In genomic region chr9:31542909-31543690, GRCm38 (mm10) we compare ENCODE assay signal across 9 mouse cellular contexts.
DNase-seq lines count a peak whose midpoint lies in the region; ATAC-seq and TF ChIP-seq lines count a peak whose summit lies in the region.
"Had no signal": no experiment of that assay in that cellular context is flagged by ENCODE, and none has a peak within 500 bp of the region (broad histone marks: within the 10 kb centered on the region; RNA-seq: fewer than 3 reads in every experiment).

No protein-coding gene starts in this region.

- WGBS in embryonic facial prominence, embryonic 11.5 days: 12% methylated on average over 13 of the region's 13 CpGs
- WGBS in liver, embryonic 12.5 days (ENCODE audit: insufficient replicate concordance): 3% methylated on average over 13 of the region's 13 CpGs
- WGBS in neural tube, embryonic 12.5 days: 10% methylated on average over 13 of the region's 13 CpGs

- no peaks in the 10 kb centered on the region for H3K9me3 ChIP-seq in embryonic facial prominence, embryonic 11.5 days (replicated peaks; ENCODE audit: control insufficient read depth, low read length)
- no peaks in the 10 kb centered on the region for H3K9me3 ChIP-seq in liver, embryonic 12.5 days (replicated peaks)
- H3K9me3 ChIP-seq in neural tube, embryonic 12.5 days: no peaks in the 10 kb centered on the region

- no peaks in the 10 kb centered on the region for H3K36me3 ChIP-seq in C2C12 (ENCODE audit: control insufficient read depth, insufficient read depth)
- no peaks in the 10 kb centered on the region for H3K36me3 ChIP-seq in embryonic facial prominence, embryonic 11.5 days (replicated peaks; ENCODE audit: control insufficient read depth, insufficient read depth, low read depth, low read length)
- H3K36me3 ChIP-seq in liver, embryonic 12.5 days: no peaks in the 10 kb centered on the region
- no peaks in the 10 kb centered on the region for H3K36me3 ChIP-seq in neural tube, embryonic 12.5 days

- H3K79me2 ChIP-seq in C2C12 (ENCODE audit: control insufficient read depth, insufficient read depth): no peaks in the 10 kb centered on the region

- H3K27me3 ChIP-seq in C2C12 (ENCODE audit: control insufficient read depth, insufficient read depth, insufficient read length): no peaks in the 10 kb centered on the region
- no peaks in the 10 kb centered on the region for H3K27me3 ChIP-seq in embryonic facial prominence, embryonic 11.5 days (ENCODE audit: control insufficient read depth, insufficient read depth, low read length)
- no peaks in the 10 kb centered on the region for H3K27me3 ChIP-seq in liver, embryonic 12.5 days (replicated peaks)
- no peaks in the 10 kb centered on the region for H3K27me3 ChIP-seq in neural tube, embryonic 12.5 days (replicated peaks)

- no peak overlapping the region for H3ac ChIP-seq in C2C12 (ENCODE audit: control insufficient read depth, insufficient read length, low read depth)

- no peaks in the 10 kb centered on the region for H3K79me3 ChIP-seq in C2C12 (ENCODE audit: low read depth)

- H3K4me2 ChIP-seq in embryonic facial prominence, embryonic 11.5 days (ENCODE audit: low read depth, low read length): no peak overlapping the region
- H3K4me2 ChIP-seq in liver, embryonic 12.5 days: no peak overlapping the region
- no peak overlapping the region for H3K4me2 ChIP-seq in neural tube, embryonic 12.5 days (replicated peaks)

- DNase-seq in adrenal gland, postnatal 36 days: peak; percentile 85 to 88
- peak; percentile 94 for DNase-seq in embryonic facial prominence, embryonic 11.5 days (ENCODE audit: low spot score)
- peak; percentile 23 to 38 for DNase-seq in heart, adult 9 months (ENCODE audit: low spot score in 2 of 2)
- DNase-seq in kidney, postnatal 10 days: peak; percentile 94
- DNase-seq in telencephalon, adult 2 months (ENCODE audit: low read depth, low spot score): peak; percentile 23

- H3K4me1 ChIP-seq in embryonic facial prominence, embryonic 11.5 days (ENCODE audit: control insufficient read depth, insufficient read depth, low read length): no peaks in the 10 kb centered on the region
- H3K4me1 ChIP-seq in liver, embryonic 12.5 days: no peaks in the 10 kb centered on the region
- no peaks in the 10 kb centered on the region for H3K4me1 ChIP-seq in neural tube, embryonic 12.5 days

- TF ChIP-seq CTCF in C2C12 (IDR thresholded peaks at IDR 0.05; ENCODE audit: control insufficient read depth, insufficient read depth, insufficient read length): peak; percentile 89

- no peak overlapping the region for H3K9ac ChIP-seq in embryonic facial prominence, embryonic 11.5 days (replicated peaks; ENCODE audit: low read length)
- H3K9ac ChIP-seq in liver, embryonic 12.5 days: no peak overlapping the region
- no peak overlapping the region for H3K9ac ChIP-seq in neural tube, embryonic 12.5 days

- H3K4me3 ChIP-seq in C2C12 (ENCODE audit: insufficient read depth, poor library complexity, severe bottlenecking): no peak overlapping the region
- no peak overlapping the region for H3K4me3 ChIP-seq in embryonic facial prominence, embryonic 11.5 days (ENCODE audit: low read depth, low read length)
- no peak overlapping the region for H3K4me3 ChIP-seq in liver, embryonic 12.5 days
- H3K4me3 ChIP-seq in neural tube, embryonic 12.5 days: no peak overlapping the region
- H3K4me3 ChIP-seq: erythroblast, embryonic 14.5 days had no signal

- peak; percentile 84 for ATAC-seq in embryonic facial prominence, embryonic 11.5 days (replicated peaks; ENCODE audit: insufficient number of reproducible peaks, low FRiP score, low TSS enrichment, low read depth)
- peak; percentile 32; the same call in 1 of the 2 replicates for ATAC-seq in liver, embryonic 12.5 days
- ATAC-seq in neural tube, embryonic 12.5 days (ENCODE audit: low FRiP score, low read depth): peak; percentile 77

- no peak overlapping the region for H3K27ac ChIP-seq in embryonic facial prominence, embryonic 11.5 days (replicated peaks; ENCODE audit: low read depth, low read length)
- no peak overlapping the region for H3K27ac ChIP-seq in liver, embryonic 12.5 days
- H3K27ac ChIP-seq in neural tube, embryonic 12.5 days: no peak overlapping the region

TF ChIP-seq in C2C12, 6 proteins besides CTCF, POLR2A, EP300 and RAD21:
- TF ChIP-seq FOSL1 (IDR thresholded peaks at IDR 0.05; ENCODE audit: insufficient read depth, low read length, poor library complexity, severe bottlenecking) (no peak), MAX (IDR thresholded peaks at IDR 0.05) (no peak), USF1 (IDR thresholded peaks at IDR 0.05; ENCODE audit: low read depth) (no peak), MYOG (IDR thresholded peaks at IDR 0.05; ENCODE audit: control insufficient read depth, extremely low read depth, insufficient read length) (no peak), MYOD1 (IDR thresholded peaks at IDR 0.05; ENCODE audit: control insufficient read depth, insufficient read length, low read depth) (no peak), CEBPB (IDR thresholded peaks at IDR 0.05; ENCODE audit: low read depth) (no peak)

Comparison
In these comparisons a context has a peak if more than half of its experiments do, and no peak if none do; other contexts are left out.
1. DNase-seq: peak in every context shown above with its lines; median percentile 94 in embryonic facial prominence, embryonic 11.5 days; 94 in kidney, postnatal 10 days; 86 in adrenal gland, postnatal 36 days; 30 in heart, adult 9 months; 23 in telencephalon, adult 2 months.
2. ATAC-seq: peak in every context shown above with its lines; median percentile 84 in embryonic facial prominence, embryonic 11.5 days; 77 in neural tube, embryonic 12.5 days; 32 in liver, embryonic 12.5 days.